Mouse (Mus musculus) ovary, postnatal 14 days (tissue): ENCODE measurements around the gene Rbpms2.
"Not testable (repeated sequence)": the region's sequence is repeated elsewhere in the genome, so short reads cannot be mapped to it uniquely, and the experiment has no call there.

Source experiments
- DNase-seq: peaks from one replicate; pipeline ENCODE4 v3.0.0; 2022; ENCODE audit warnings: low spot score

The Rbpms2 gene

DNA sequence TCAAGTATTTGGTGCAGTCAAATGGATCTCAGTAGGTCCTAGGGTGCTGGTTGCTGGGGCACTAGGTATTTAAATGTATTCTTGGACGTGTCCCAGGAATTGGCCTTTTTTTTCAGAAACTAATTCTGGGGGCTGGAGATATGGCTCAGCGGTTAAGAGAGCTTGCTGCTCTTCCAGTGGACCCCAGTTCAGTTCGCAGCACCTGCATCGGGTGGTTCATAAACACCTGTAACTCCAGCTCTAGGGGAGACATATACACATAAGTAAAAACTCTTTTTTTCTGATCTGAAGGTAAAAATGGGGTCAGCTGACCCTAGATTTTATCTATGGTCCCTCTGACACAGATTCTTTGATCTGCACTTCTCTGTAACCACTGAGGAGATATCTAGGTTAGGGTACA lies 8.3 kb upstream of the Rbpms2 start:
- no peak for DNase-seq

DNA sequence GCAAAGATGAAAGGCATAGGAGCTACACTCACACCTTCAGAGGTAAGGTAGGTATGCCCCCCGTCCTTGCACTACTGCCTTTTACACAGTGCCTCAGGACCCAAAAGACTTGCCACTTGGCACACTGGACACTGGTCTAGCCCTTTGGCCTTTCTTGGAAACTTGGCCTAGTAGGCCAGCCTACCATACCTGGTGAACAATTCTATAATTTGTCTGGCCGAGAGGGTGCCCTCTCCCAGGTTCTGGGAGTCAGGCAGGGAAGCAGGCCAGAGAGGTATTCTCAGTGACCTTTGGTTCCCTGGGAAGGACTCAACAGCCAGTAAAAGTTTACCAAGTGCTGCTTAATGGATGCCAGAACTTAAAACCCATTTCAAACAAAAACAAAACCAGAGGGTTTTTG lies 7.8 kb upstream of the Rbpms2 start:
- no peak for DNase-seq

DNA sequence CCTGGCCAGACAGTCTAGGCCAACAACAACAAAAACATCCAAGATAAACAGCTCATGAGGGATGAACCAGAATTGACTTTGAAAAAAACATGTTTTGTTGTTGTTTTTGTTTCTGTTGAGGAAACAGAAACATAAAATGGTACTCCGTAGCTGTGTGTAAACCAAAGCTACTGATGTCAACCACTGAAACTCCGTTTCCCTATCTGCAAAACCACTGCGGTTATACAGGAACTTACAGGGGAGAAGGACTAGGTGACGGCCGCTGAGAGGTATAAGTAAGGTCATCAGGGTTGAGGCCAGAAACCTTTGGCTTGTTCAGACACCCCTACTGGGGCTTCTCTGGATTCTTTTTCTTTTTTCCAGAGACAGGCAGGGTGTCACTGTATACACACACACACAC lies 6.6 kb upstream of the Rbpms2 start:
- no peak for DNase-seq

- no peak for DNase-seq
These were observed 5.2 kb upstream of the Rbpms2 start for GRCm38 (mm10) chr9:65624266-65624665.

GRCm38 (mm10) chr9:65629767-65630630 lies 551 bp downstream of the Rbpms2 start:
- DNase-seq: peak; percentile 50

DNA sequence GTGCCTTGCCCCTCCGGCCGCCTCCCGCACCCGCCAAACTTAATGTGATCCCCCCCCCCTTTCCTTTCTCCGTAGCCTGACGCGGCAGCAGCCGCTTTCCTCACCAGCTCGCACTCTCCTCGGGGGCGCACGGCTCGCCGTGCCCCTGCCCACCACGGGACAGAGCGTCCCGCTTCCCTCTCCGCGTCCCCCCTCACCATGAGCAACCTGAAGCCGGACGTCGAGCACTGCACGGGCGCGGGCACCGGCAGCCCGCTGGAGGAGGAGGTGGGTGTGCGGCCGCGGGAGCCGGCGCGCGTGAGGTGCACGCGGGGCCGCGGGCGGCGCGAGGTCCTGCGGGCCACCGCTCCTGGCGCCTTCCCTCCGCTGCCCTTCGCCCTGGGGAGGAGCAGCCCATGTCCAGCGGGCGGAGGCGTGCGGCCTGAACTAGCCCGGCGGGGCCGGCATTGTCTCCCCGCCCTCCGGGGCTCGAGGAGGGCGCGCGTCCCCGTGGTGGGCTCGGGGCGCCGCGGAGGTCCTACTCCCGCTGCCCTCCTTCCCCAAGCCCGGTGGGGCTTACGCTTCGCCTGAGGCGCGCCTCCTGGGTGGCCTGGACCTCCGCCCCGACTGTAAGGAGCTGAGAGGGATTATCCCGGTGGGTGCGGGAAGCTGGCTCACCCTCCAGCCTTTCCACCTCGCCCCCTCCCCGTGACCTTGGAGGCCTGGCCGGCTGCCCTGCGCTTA lies 1.3 kb downstream of the Rbpms2 start:
- DNase-seq: no peak

GRCm38 (mm10) chr9:65631354-65632021 lies 2.0 kb downstream of the Rbpms2 start:
- no peak for DNase-seq

DNA sequence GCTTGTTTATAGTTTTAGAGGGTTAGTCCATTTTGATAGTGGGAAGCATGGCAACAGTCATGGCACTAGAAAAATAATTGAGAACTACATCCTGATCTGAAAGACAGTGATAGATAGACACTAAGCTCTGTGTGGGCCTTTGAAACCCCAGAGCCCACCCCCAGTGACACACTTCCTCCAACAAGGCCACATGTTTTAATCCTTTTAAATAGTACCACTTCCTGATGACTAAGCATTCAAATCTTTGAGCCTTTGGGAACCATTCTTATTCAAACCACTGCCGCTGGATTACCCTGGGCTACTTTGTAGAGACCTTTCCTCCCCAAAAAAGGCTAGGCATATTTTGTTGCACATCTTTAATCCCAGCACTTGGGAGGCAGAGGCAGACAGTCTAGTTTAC lies 6.3 kb downstream of the Rbpms2 start:
- no peak for DNase-seq

- DNase-seq: no peak
These were observed 7.5 kb downstream of the Rbpms2 start for GRCm38 (mm10) chr9:65636926-65637325.

DNA sequence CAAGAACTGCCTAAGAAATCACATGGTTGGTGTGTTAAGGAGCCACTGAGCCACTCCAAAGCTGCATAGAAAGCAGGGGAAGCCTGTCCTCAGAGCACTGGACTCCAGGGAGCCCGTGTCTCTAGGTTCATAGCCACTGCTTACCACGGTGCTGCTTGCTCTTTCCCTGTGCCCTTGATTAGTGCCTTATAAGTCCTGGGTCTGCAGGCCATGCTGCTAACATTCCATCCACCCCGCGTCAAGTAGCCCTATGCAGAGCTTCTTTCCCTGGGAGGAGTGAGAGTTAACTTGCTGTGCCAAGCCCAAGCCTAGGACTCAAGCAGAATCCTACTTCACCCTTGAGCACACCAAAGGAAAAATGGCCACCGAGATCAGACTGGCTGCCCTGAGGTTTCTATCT lies 9.6 kb downstream of the Rbpms2 start:
- no peak for DNase-seq

GRCm38 (mm10) chr9:65640838-65641410 lies 11.5 kb downstream of the Rbpms2 start:
- no peak for DNase-seq

GRCm38 (mm10) chr9:65641446-65642052 lies 12.1 kb downstream of the Rbpms2 start:
- DNase-seq: no peak

- no peak for DNase-seq
These were observed 13.1 kb downstream of the Rbpms2 start for GRCm38 (mm10) chr9:65642546-65642945.

DNA sequence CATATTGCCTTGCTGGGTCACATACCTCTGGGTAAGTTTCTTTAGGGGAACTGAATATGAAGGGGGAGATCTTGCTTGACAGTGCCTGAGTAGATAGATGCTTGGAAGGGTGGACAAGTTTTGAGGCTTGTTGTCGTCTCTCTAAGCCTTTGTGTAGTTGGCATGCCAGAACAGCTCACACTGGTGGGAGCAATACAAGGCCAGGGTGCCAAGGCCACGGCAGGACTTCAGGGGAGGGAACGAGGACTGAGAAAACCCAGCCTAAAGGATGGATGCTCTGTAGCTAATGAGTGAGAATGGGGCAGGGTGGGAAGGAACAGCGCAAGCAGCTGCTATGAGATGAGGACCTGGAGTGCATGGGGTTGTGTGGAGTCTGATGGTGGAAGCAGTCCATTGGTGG lies 15.5 kb downstream of the Rbpms2 start:
- no peak for DNase-seq

GRCm38 (mm10) chr9:65645984-65646383 lies 16.5 kb downstream of the Rbpms2 start:
- no peak for DNase-seq

DNA sequence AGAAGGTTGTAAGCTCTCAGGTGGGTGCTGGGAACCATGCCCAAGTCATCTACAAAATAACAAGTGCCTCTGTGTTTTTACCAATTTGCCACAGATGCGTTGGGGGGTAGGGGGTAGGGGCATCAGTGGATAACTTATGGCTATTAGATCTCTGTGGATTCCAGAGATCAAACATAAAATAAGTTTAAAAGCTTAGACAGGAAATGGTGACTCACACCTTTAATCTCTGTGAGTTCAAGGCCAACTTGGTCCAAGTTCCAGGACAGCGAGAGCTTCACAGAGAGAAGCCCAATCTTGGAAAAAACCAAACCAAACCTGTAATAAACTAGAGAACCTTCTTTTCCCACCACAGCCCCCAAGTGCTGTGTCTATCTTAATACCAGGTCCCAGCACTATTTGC lies 17.3 kb downstream of the Rbpms2 start:
- no peak for DNase-seq

GRCm38 (mm10) chr9:65648730-65649129 lies 19.3 kb downstream of the Rbpms2 start:
- no peak for DNase-seq

DNA sequence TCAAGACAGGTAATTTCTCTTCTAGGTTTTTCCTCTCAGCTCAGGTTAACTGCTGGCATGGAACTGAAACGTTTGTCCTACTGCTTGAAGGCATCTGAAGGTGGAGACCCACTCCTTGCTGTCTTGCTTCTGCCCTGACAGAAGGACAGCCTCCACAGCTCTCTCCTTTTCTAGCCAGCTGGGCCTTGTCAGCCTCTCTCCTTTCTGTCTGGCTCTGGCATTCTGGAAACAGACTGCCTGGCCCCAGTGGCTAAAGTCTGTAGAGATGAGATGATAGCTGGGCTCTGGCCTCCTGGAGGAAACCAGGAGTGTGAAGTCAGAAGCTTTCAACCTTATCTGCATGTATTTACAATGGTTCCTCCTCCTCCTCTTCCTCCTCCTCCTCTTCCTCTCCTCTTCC lies 20.5 kb downstream of the Rbpms2 start:
- DNase-seq: no peak

DNA sequence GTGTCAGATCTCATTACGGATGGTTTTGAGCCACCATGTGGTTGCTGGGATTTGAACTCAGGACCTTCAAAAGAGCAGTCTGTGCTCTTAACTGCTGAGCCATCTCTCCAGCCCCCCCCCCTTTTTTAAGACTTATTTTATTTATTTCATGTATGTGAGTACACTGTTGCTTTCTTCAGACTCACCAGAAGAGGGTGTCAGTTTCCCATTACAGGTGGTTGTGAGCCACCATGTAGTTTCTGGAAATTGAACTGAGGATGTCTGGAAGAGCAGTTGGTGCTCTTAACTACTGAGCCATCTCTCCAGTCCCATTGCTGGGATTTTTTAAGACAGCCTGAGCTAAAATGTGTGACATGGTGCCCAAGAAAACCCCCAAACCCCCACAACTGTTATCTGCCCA lies 22.5 kb downstream of the Rbpms2 start:
- DNase-seq: not testable (repeated sequence)

GRCm38 (mm10) chr9:65653741-65654140 lies 24.3 kb downstream of the Rbpms2 start:
- DNase-seq: no peak

DNA sequence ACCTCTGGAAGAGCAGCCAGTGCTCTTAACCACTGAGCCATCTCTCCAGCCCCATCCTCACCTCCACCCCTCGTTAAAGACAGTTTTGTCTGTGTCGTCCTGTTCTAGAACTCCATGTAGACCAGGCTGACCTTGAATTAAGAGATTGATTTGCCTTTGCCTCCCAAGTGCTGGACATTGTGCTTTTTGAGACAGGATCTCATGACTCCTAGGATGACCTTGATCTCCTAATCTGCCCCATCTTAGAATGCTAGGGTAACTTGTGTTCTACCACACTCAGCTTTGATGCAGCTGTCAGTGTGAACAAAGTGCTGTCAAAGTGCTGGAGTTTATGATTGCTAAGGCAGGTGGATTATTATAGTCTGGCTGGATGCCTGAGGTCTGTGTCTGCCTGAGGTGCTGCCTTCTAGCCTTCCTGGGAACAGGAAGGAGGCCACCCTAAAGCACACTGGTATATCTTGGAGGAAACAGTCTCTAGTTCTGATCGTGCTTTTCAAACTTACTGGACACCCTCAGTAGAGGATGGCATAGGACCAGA lies 25.3 kb downstream of the Rbpms2 start:
- no peak for DNase-seq

DNA sequence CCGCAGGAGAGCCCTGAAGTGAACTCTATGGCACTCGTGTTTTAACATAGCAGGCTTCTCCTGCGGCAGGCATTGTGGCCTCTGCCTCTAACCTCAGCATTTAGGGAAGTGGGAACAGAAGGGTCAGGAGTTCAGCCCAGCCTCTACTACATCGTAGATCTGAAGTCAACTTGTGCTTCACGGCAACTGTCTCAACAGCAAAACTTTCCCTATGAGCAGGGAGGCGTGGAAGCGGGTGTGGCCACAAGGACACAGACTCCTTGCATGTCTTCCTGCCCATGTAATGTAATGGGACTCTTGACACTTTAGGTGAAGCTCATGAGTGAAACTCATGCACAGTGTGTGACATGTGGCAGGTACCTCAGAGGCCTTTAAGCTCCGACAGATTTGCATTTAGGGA lies 26.1 kb downstream of the Rbpms2 start:
- no peak for DNase-seq
